Mouse (Mus musculus) heart, postnatal 36 days (tissue): ENCODE data around the gene Nsun2. TPM values are rescaled to one million over a fixed set of nuclear protein-coding genes. Genes with fewer than 3 reads are reported as not detected.
"Not testable (repeated sequence)": the region's sequence is repeated elsewhere in the genome, so short reads cannot be mapped to it uniquely, and the experiment has no call there.

Source experiments
- DNase-seq, 2 experiments: peaks; one replicate each; pipeline ENCODE4 v3.0.0; 2021 to 2022
- intact Hi-C: fragments of 180-260 bp; cut with DNase I; formaldehyde crosslinking; loops from one replicate; pipeline ENCODE4 v1.15.1; 2025
- total RNA-seq, 2 experiments: library from RNA; stranded (reverse); gene quantifications; 2 replicates each; pipeline ENCODE4 v1.2.3; 2021

Nsun2 gene
- total RNA-seq, 2 experiments from 2014 or later = 41.4 to 48.9 TPM

DNA sequence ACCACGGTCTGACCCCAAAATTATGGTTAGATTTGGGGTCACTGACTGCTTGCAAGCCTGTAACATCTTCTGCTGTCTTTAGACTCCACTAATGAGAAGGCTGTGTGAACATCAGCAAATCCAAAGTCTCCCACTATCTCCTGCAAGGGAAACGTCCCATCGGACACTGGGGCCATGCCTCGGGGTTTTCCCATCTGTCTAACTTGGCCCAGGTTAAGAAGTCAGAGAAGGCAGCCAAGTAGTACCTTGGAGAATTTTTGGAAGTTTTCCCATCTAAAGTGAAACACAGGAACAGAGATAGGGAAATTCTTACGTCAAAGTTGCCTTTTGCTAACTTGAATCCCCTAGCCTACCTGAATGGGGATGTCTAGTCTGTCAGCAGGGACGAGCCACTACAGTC lies 50.0 kb downstream of the Nsun2 start:
- intact Hi-C loops = no loop called here
- no peak for DNase-seq

DNA sequence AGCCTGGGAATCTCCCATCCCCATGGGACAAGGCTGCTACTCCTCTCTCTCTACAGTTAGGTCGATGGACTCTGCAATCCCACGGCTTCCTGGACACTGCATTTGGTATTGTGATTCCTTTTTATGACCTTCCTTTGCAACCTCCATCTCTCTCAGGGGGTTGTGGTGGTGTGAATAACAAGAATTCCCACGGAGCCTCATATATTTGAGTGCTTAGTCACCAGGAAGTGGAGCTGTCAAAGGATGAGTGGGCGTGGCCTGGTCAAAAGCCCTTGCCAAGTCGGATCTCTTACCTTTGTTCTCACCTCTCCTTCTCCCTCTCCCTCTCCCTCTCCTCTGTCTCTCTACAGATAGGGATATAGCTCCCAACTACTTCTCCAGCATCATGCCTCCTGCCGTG lies 52.3 kb downstream of the Nsun2 start:
- no peak for DNase-seq
- intact Hi-C loops = no loop called here

DNA sequence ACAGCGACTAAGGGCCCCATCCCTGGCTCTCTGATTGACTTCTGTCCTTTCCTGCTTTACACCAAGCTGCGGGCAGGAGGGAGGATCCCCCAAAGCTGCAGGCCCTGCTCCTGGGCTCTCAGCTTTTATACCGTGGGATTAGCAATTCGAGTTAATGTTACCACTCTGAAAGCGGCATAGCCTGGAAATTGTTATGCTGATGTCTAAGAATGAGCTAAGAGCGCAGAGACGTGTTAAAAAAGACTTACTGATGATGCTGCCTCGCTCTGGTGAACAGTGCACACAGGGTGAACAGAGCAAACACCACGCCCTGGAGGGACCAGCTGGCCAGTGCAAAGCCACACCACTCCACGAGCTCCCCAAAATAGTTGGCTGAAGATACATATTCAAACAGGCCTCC lies 52.8 kb downstream of the Nsun2 start:
- intact Hi-C loops = no loop called here
- DNase-seq = no peak

DNA sequence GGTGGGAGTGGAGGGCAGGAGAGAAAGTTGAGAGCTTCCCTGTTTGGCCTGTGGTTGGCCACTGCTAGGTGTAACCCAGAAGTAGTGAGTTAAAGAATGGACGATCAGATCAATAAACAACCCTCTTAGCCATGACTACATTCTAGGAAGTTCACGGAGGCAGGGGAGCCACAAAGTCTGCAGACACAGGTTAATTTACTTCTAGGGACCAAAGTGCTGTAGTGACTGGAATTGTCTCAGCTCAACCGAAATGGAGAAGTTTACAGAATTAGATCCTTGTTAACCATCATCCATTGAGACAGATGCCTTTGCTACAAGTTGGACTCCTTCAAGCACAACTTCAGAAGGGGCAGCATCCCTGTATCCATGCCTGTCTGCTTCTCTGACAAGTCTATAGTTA lies 54.3 kb downstream of the Nsun2 start:
- intact Hi-C loops = no loop called here
- DNase-seq = no peak

DNA sequence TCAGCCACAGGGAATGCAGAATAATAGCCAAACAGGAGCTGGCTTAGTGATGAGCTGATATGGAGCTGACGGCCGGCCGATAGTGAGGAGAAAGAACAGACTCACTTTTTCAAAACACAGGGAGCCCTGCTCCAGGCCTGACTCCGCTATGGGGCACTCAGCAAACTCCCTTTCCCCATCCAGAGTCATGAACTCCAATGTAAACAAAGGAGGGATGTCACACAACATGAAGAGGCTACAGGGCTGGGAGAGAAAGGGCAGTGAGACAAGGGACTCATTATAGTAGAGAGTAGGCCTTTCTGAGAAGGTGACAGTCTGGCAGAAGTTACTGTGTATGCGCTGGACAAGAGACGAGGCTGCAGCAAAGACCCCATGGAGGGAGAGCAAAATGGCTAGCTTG lies 54.7 kb downstream of the Nsun2 start:
- intact Hi-C loops = no loop called here
- DNase-seq = no peak

DNA sequence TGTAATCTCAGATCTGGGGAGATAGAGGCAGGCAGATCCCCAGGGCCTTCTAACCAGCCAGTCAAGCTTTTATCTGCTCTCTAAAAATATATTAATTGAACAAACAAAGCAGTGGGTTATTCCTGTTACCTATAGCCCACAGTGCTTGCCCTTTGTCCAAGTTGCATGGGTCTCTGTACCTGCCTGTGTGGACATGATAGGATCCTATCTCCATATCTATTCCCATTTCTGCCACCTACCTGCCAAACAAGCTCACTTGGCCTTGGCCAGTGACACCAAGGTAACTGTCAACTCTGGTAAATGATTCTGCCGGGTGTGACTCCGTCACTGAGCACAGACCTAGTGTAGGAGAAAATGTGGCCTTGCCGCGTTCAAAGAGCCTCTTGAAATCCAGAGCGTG lies 57.8 kb downstream of the Nsun2 start:
- intact Hi-C loops = no loop called here
- no peak for DNase-seq

DNA sequence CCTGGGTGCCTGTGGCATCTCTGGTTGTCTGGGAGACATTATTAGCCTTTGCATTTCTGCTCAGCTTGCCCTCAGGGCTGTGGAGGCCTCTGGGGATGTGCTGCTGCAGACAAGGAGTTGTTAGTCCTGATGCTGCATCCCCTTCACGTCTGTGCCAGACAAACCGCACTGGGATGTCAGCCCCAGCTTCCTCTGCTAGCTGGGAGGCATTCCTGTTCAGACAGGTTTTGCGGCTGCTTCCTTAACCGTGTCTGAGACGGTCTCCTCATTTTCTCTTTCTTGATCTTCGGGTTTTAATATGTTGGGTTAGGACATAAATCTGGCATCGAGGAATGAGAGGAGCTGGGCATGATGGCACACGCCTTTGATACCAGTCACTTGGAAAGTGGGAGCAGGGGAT lies 58.7 kb downstream of the Nsun2 start:
- intact Hi-C loops = no loop called here
- DNase-seq = no peak

DNA sequence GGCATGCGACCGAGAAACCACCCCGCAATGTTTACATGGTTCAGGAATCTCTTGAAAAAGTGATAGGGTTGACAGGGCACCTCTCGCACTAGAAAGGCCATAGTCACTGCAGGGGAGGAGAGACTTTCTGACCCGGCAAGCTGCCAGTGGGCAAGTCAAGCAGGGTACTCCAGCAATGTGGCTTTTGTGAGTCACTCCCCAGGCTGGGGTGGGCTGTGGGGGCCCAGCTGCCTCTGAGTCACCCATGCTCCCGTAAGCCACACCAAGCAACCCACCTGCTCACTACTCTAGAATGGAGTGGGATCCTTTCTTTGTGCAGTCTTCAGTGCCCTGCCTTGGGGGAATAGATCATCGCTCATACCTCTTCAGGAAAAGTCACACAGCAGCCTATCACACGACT lies 59.9 kb downstream of the Nsun2 start:
- no peak for DNase-seq
- intact Hi-C loops = no loop called here

DNA sequence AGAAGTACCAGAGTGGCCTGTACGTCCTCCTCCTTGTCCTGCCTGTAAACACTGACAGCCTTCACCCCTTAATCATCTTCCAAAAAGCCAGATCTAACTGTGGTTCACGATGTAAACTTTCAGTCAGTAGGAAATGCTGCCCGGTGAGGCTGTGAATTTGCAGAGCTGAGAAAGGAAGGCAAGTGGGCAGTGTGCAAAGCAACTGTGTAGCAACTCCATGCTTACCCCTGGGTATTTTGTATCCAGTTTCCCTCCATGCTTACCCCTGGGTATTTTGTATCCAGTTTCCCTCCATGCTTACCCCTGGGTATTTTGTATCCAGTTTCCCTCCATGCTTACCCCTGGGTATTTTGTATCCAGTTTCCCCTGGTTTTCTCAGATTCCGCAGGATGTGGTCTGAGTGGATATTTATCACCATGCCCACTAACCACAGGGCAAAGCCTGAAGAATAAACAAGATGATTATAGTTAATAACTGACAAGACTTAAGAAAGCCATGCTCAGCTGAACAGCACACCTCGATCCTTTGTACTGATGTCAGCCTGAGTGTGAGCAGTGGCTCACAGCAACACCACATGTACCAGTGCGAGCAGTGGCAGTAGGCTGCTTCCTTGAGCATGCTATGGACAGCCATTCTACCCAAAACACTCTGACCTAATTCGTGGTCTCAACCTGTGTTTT lies 61.2 kb downstream of the Nsun2 start:
- no peak for DNase-seq
- intact Hi-C loops = no loop called here

DNA sequence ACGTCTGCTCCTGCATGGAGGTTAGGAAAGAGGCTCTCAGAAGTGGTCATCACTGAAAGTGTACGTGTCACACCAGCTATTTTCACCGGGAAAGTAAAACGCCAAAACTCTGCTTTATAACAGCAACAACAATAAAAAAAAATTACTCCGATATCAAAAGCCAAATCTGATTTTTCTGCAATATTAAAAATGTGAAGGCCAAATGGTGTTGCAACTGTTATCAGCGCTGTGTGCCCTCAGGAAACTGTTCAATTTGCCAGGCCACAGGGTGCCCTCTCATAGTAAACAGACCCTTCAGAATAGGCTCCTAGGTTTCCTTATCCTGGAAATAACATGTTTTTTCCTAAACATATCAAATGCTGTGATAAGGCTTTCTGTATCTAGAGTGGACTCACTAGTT lies 62.4 kb downstream of the Nsun2 start:
- intact Hi-C loops = no loop called here
- no peak for DNase-seq

DNA sequence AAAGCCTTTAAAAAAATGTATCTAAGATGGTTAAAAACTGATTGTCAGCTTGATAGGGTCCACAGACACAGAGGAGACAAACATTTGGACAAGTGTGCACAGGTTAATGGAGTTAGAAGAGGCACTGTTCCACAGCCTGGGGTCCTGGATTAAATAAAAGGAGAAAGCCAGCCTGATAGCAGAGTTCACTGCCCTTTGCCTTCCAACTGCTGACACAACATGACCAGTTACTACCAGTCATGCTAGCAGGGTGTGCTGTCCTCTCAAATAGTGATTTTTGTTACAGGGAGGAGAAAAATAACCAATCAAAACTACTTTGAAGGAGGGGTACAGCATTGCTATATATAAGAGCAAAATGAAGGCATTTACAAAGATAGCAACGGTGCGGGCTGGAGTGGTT lies 63.0 kb downstream of the Nsun2 start:
- DNase-seq = no peak
- intact Hi-C loops = no loop called here

DNA sequence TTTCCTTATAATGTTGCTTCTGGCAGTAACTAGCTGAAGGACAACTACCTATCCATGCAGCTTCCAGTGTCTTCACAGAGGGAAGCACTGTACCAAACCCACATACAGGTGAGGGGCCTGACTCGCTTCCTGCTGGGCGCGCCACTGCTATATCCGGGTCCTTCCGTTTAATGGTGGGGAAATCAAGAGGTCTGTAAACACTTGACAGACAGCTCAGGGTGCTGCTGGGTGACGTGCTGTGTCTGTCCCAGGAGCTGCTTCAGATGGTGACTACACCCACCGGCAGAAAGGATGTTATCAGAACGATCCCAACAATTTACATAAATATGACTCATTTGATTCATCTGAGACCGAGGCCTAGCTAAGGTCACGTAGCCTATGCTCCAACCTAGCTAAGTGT lies 65.3 kb downstream of the Nsun2 start:
- no peak for DNase-seq
- intact Hi-C loops = no loop called here

DNA sequence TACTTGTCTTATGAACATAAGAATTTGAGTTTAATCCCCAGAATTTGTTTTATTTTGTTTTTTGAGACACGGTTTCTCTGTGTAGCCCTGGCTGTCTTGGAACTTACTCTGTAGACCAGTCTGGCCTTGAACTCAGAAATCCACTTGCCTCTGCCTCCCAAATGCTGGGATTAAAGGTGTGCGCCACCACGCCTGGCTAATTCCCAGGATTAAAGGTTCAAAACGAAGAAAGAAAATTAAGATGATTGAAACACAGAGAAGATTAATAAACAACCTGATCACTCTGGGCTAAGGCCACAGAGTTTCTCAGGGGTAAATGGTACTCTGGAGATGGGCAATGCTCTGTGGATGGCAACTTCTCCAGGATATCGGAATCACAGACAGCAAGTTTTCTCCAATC lies 67.3 kb downstream of the Nsun2 start:
- DNase-seq, intact Hi-C loops: not testable (repeated sequence)

DNA sequence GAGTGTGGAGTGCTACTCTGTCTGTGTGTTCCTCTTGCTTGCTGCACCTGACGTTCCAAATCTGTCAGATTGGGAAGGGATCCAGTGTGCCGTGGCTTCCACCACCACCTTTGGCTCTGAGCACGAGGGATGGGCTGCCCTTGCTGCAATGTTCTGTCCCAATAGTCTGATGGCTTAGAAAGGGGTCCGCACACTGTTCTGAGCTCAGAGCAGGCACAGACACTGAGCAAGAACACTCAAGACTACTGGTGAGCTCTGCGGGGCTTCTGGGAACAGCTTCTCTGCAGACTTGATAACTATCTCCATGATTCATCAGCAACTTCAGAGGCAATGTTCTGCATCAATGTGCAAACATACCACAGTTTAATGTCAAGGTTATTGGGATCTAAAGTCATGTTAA lies 67.8 kb downstream of the Nsun2 start:
- DNase-seq = no peak
- intact Hi-C loops = no loop called here

DNA sequence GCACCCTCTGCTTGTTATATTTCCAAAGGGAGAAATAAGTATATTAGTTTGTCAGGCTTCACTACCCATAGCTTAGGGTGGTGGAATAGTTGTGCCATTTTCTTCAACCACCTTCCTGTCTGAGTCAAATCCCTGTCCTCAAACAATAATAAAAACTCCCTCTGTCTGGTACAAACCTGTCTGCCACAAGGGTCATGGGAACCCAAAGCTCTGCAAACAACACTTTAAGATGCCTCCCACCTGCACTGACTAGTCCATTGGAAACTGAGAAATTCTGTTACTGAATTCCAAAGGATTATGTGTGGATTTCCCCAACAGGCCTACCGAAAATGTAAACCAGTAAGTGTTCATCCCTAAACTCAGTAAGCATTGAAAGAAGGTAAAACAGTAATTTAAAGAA lies 71.1 kb downstream of the Nsun2 start:
- intact Hi-C loops = loop anchor here (5.0 kb wide), 1 partner anchor 32 kb away; no protein-coding TSS in a partner anchor
- no peak for DNase-seq

DNA sequence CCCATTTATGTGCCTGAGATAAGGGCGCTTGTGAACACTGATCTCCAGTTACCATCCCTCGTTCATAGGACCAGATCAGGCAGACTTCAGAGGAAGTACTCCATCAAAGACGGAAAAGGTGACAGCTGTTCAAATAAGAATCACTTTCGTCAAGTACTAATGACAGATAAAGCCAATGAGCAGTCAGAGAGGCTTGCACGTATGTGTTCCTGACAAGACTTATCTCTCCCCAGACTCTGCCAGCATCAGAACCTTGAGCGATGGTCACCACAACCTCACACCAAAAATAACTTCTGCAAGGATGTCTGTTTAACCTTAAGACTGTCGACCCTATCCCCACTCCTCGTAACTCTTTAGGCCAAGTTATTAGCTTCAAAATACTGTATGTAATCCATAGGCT lies 75.2 kb downstream of the Nsun2 start:
- no peak for DNase-seq
- intact Hi-C loops = loop anchor here (5.0 kb wide), 1 partner anchor 36 kb away; no protein-coding TSS in a partner anchor

DNA sequence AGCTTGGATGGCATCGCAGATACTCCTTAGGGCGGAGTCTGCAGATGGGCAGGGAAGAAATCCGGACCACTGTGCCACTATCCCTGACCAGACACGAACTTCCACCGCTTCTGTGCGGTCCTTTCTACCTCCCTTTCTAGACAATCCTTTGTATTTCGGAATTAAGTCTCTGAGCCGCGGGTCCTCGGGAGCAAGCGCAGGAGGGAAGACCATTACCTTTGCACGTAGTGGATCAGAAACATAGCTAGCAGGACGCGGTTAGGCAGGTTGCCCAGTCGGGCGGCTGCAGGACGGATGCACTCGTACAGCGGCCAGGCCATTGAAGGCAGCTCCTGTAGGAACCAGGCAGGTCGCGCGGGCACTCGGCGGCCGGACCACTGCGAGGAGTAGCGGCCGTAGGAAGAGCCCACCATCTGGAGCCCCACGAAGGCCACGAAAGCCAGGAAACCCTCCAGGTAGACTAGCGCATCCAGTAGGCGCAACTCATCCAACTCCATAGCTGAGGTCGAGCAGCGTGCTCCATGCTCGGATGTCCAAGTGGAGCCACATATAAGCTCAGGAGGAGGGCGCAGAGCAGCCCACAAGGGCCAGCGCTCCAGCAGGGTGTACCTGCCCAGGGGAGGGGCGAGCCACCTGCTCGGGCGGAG lies 77.3 kb downstream of the Nsun2 start:
- intact Hi-C loops = loop anchor here (5.0 kb wide), 3 partner anchors 59 to 1029 kb away; partner anchors contain the start of genes Fastkd3 and Mtrr
- DNase-seq = peak in 1 of 2 experiments; percentile 26

DNA sequence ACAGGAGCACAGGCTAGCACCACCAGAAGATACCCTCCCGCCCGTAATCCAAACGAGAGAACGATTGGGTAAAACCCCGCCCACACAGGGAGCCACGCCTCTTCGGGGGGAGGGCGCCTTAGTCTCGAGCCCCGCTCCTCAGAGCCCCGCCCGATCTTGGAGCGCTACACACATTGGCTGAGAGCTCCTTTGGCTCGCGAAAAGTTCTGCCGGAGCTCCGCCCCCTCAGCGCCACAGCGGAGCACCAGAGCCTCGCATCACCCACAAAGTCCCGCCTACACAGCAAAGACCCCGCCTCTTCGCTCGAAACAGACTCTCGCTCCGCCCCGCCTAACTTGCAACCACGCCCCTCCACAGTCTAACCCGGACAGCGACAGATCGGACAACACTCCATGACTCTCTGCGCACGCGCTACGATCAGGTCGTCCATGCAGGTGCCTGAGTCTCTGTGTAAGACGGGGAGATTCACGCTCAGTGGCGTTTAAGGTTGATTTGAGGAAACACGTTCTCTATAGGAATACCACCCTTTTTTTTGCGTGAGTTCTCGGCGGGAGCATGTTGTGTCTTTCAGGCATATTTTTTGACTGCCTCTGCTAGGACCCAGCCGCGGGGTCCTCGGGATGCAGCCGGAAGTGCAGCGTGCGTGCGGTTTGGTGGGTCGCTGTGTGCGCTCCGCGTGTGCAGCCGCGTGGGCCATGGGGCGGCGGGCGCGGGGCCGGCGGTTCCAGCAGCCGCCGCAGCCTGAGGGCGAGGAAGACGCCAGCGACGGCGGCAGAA lies 78.0 kb downstream of the Nsun2 start, which contains the start of gene Srd5a1:
Srd5a1 (minus strand) TSS at position 45 of the 777 bp plus-strand sequence.
- intact Hi-C loops = loop anchor here (2.0 to 5.0 kb wide), 4 partner anchors 59 to 1029 kb away; partner anchors contain the start of genes Fastkd3 and Mtrr
- DNase-seq = peak; percentile 99 to 100

DNA sequence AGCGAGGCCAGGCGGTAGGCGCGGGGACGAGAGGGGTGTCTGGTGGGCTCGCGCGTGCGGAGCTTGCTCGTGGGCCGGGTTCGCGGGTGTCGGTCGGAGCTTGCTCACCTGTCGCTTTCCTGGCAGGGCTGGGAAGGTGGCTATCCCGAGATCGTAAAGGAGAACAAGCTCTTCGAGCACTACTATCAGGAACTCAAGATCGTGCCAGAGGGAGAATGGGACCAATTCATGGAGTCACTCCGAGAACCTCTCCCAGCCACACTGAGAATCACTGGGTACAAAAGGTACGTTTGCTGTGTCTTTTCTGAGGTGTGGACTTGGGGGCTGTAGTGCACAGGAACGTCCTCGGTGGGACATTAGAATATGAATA lies 78.6 kb downstream of the Nsun2 start:
- intact Hi-C loops = loop anchor here (2.0 to 5.0 kb wide), 4 partner anchors 60 to 1030 kb away; partner anchors contain the start of genes Fastkd3 and Mtrr
- DNase-seq = no peak

DNA sequence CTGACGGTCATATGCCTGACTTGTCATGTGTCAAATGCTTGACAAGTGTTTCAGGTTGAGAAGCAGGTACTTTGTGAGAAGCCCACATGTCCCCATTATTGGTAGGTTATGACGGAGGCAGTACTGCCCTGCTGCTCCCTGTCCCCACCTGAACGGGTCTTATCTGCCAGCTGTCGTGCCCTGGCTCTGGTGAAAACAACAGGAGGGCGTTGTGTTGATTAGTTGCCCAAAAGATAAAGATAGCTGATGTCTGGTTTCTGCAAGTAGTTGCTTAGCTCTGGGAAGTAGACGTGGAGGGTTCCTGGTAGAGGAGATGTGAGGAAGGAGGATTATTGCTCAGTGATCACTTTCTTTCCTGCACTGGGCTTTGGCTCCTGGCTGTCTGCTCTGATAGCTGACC lies 83.2 kb downstream of the Nsun2 start:
- DNase-seq = no peak
- intact Hi-C loops = no loop called here

DNA sequence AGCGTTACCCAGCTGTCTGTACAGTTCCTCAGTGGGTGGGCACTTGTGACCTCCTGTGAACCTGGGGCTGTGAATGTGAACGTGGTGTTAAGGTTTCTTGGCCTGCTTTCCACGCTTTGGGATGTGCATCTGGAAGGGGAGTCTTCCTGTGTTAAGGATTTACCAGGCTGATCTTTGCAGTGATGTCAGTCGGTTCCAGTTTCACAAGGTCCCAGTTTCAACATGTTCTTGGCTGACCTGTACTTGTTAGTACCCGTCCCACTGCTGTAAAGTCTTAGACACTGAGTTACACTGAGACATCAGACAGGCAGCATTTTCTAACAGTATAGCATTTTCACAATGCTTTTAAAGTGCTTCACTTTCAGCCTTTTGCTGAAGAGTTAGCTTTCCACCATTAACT lies 90.3 kb downstream of the Nsun2 start:
- DNase-seq = no peak
- intact Hi-C loops = no loop called here
